Comparison of ENCODE assay signal across 9 mouse cellular contexts in genomic region chr4:133928576-133929277, GRCm38 (mm10). TPM values are rescaled to one million over a fixed set of nuclear protein-coding genes. Genes with fewer than 3 reads are reported as not detected.
DNase-seq lines count a peak whose midpoint lies in the region; ATAC-seq and TF ChIP-seq lines count a peak whose summit lies in the region.
"Had no signal": no experiment of that assay in that cellular context is flagged by ENCODE, and none has a peak within 500 bp of the region (broad histone marks: within the 10 kb centered on the region; RNA-seq: fewer than 3 reads in every experiment).

No protein-coding gene starts in this region.

- peak overlapping the region; percentile 28; the same call in 1 of the 2 replicates for H3K9ac ChIP-seq in ES-Bruce4 (ENCODE audit: low read depth, poor library complexity, severe bottlenecking)
- no peak overlapping the region for H3K9ac ChIP-seq in midbrain, embryonic 13.5 days (replicated peaks)
- H3K9ac ChIP-seq: neural tube, embryonic 12.5 days had no signal

- no peaks in the 10 kb centered on the region for H3K4me1 ChIP-seq in ES-Bruce4 (ENCODE audit: control insufficient read depth, insufficient read depth, low read length)
- H3K4me1 ChIP-seq in midbrain, embryonic 13.5 days (replicated peaks) = no peaks in the 10 kb centered on the region
- H3K4me1 ChIP-seq: neural tube, embryonic 12.5 days had no signal

- no peaks in the 10 kb centered on the region for H3K9me3 ChIP-seq in ES-Bruce4 (replicated peaks; ENCODE audit: control insufficient read depth, insufficient read depth, low read length, poor library complexity, severe bottlenecking)
- no peaks in the 10 kb centered on the region for H3K9me3 ChIP-seq in midbrain, embryonic 13.5 days
- H3K9me3 ChIP-seq: neural tube, embryonic 12.5 days had no signal

- TF ChIP-seq POLR2A in ES-Bruce4 (IDR thresholded peaks at IDR 0.05; ENCODE audit: insufficient read depth, low read length) = no peak

- 0 out of 2 replicates have a peak overlapping the region, but pooled peaks have one; percentile 1 for H3K4me3 ChIP-seq in ES-Bruce4 (ENCODE audit: low read depth, low read length)
- no peak overlapping the region for H3K4me3 ChIP-seq in midbrain, embryonic 13.5 days (replicated peaks)
- H3K4me3 ChIP-seq: neural tube, embryonic 12.5 days had no signal

- H3K36me3 ChIP-seq in ES-Bruce4 (ENCODE audit: control insufficient read depth, insufficient read depth, low read length, poor library complexity, severe bottlenecking) = no peaks in the 10 kb centered on the region
- H3K36me3 ChIP-seq in midbrain, embryonic 13.5 days = no peaks in the 10 kb centered on the region
- H3K36me3 ChIP-seq: neural tube, embryonic 12.5 days had no signal

- peak; percentile 64 to 66 for ATAC-seq in hematopoietic stem cell, adult 5-6 weeks (replicated peaks in 1 of 2; ENCODE audit: insufficient read depth in 1 of 2, low FRiP score in 2 of 2, low TSS enrichment in 1 of 2, low read depth in 1 of 2, poor library complexity in 2 of 2, severe bottlenecking in 2 of 2)
- no peak for ATAC-seq in midbrain, embryonic 13.5 days

- 69% methylated on average over 15 of the region's 15 CpGs for WGBS in midbrain, embryonic 13.5 days

- H3K4me2 ChIP-seq in midbrain, embryonic 13.5 days (replicated peaks) = no peak overlapping the region
- H3K4me2 ChIP-seq: neural tube, embryonic 12.5 days had no signal

- H3K27me3 ChIP-seq in ES-Bruce4 (ENCODE audit: control insufficient read depth, insufficient read depth, low read length, poor library complexity, severe bottlenecking) = no peaks in the 10 kb centered on the region
- no peaks in the 10 kb centered on the region for H3K27me3 ChIP-seq in midbrain, embryonic 13.5 days
- H3K27me3 ChIP-seq: neural tube, embryonic 12.5 days had no signal

- TF ChIP-seq EP300 in ES-Bruce4 (IDR thresholded peaks at IDR 0.05; ENCODE audit: insufficient read depth, low read depth, low read length) = no peak

- no peak for TF ChIP-seq CTCF in ES-Bruce4 (IDR thresholded peaks at IDR 0.05; ENCODE audit: low read depth, low read length)

- H3K27ac ChIP-seq in ES-Bruce4 (ENCODE audit: insufficient read depth, low read length) = peak overlapping the region; percentile 33; the same call in 1 of the 2 replicates
- no peak overlapping the region for H3K27ac ChIP-seq in midbrain, embryonic 13.5 days
- H3K27ac ChIP-seq: neural tube, embryonic 12.5 days had no signal

- peak; percentile 83 for DNase-seq in R1 (ENCODE audit: low read depth, low spot score)
- peak; percentile 58 for DNase-seq in lung, postnatal 25 days (ENCODE audit: low spot score)
- DNase-seq in gastrocnemius, postnatal 4 days (ENCODE audit: low spot score in 2 of 2) = no peak
- no peak for DNase-seq in urinary bladder, postnatal 36 days (ENCODE audit: low spot score in 2 of 2)
- no peak for DNase-seq in adrenal gland, postnatal 14 days

RNA-seq across cellular contexts. Expression of gene Hmgn2, which starts 39.7 kb away (rescaled TPM):
- 253 and 257 TPM in 2 replicates for polyA plus RNA-seq in ES-Bruce4 (2011; ENCODE audit: insufficient read depth, insufficient read length, low read depth, missing spikeins)
- 631 and 724 TPM in 2 replicates for total RNA-seq in hematopoietic stem cell, adult 5-6 weeks (2017)
- polyA plus RNA-seq in midbrain, embryonic 13.5 days (2015; fragmentation: Nextera tagmentation; extraction: Ambion mirVana) = 1,712 and 1,823 TPM in 2 replicates
- total RNA-seq in gastrocnemius, postnatal 4 days (2021) = 100 to 1,000 TPM; 473 to 485 TPM
- total RNA-seq in adrenal gland, postnatal 14 days (2021) = 325 and 351 TPM in 2 replicates

RNA-seq across cellular contexts. Expression of gene Rps6ka1, which starts 41.1 kb away (rescaled TPM):
- polyA plus RNA-seq in ES-Bruce4 (2011; ENCODE audit: insufficient read depth, insufficient read length, low read depth, missing spikeins) = 73.2 and 86.4 TPM in 2 replicates
- total RNA-seq in hematopoietic stem cell, adult 5-6 weeks (2017) = 65.1 and 82.5 TPM in 2 replicates
- 19.0 and 19.2 TPM in 2 replicates for polyA plus RNA-seq in midbrain, embryonic 13.5 days (2015; fragmentation: Nextera tagmentation; extraction: Ambion mirVana)
- total RNA-seq in gastrocnemius, postnatal 4 days (2021) = 1 to 10 TPM; 9.0 to 9.6 TPM
- total RNA-seq in adrenal gland, postnatal 14 days (2021) = 17.9 and 19.9 TPM in 2 replicates

Comparison
In these comparisons a context has a peak if more than half of its experiments do, and no peak if none do; other contexts are left out.
1. DNase-seq: peak in R1 (single experiment) and lung, postnatal 25 days (single experiment); none in gastrocnemius, postnatal 4 days (0 of 2), urinary bladder, postnatal 36 days (0 of 2) and adrenal gland, postnatal 14 days (single experiment).